11 mouse cellular contexts compared by ENCODE assay signal in genomic region chr5:148548568-148548967, GRCm38 (mm10). TPM values are rescaled to one million over a fixed set of nuclear protein-coding genes. Genes with fewer than 3 reads are reported as not detected.
DNase-seq lines count a peak whose midpoint lies in the region; ATAC-seq lines count a peak whose summit lies in the region.
"Had no signal": no experiment of that assay in that cellular context is flagged by ENCODE, and none has a peak within 500 bp of the region (broad histone marks: within the 10 kb centered on the region; RNA-seq: fewer than 3 reads in every experiment).

No protein-coding gene starts in this region.

- H3K9ac ChIP-seq in embryonic facial prominence, embryonic 13.5 days = no peak overlapping the region
- 0 out of 2 replicates have a peak overlapping the region, but pooled peaks have one; percentile 18 for H3K9ac ChIP-seq in kidney, embryonic 16.5 days (replicated peaks; ENCODE audit: low read length)
- H3K9ac ChIP-seq in kidney, embryonic 14.5 days (ENCODE audit: low read depth, low read length) = no peak overlapping the region
- no peak overlapping the region for H3K9ac ChIP-seq in neural tube, embryonic 12.5 days
- no peak overlapping the region for H3K9ac ChIP-seq in neural tube, embryonic 14.5 days (replicated peaks; ENCODE audit: low read depth, low read length)
- H3K9ac ChIP-seq: embryonic facial prominence, embryonic 12.5 days; midbrain, embryonic 12.5 days had no signal

- no peaks in the 10 kb centered on the region for H3K36me3 ChIP-seq in embryonic facial prominence, embryonic 13.5 days
- H3K36me3 ChIP-seq in embryonic facial prominence, embryonic 10.5 days (replicated peaks) = no peaks in the 10 kb centered on the region
- H3K36me3 ChIP-seq in kidney, embryonic 16.5 days (ENCODE audit: insufficient read depth, low read length) = no peaks in the 10 kb centered on the region
- no peaks in the 10 kb centered on the region for H3K36me3 ChIP-seq in kidney, embryonic 14.5 days (ENCODE audit: control insufficient read depth, insufficient read depth, low read length)
- no peaks in the 10 kb centered on the region for H3K36me3 ChIP-seq in neural tube, embryonic 12.5 days
- H3K36me3 ChIP-seq in neural tube, embryonic 14.5 days (ENCODE audit: control insufficient read depth, insufficient read depth, low read length) = no peaks in the 10 kb centered on the region
- H3K36me3 ChIP-seq: embryonic facial prominence, embryonic 12.5 days; midbrain, embryonic 12.5 days had no signal

- H3K4me1 ChIP-seq in embryonic facial prominence, embryonic 13.5 days = peaks cover 36% of the 10 kb centered on the region
- peaks cover 49% of the 10 kb centered on the region for H3K4me1 ChIP-seq in embryonic facial prominence, embryonic 10.5 days
- H3K4me1 ChIP-seq in kidney, embryonic 16.5 days (ENCODE audit: insufficient read depth, low read length) = peaks cover 31% of the 10 kb centered on the region
- peaks cover 28% of the 10 kb centered on the region for H3K4me1 ChIP-seq in kidney, embryonic 14.5 days (ENCODE audit: control insufficient read depth, insufficient read depth, low read length)
- H3K4me1 ChIP-seq in neural tube, embryonic 12.5 days = peaks cover 35% of the 10 kb centered on the region
- peaks cover 18% of the 10 kb centered on the region; the same call in 1 of the 2 replicates for H3K4me1 ChIP-seq in neural tube, embryonic 14.5 days (ENCODE audit: control insufficient read depth, insufficient read depth, low read length)

- peaks cover under 1% of the 10 kb centered on the region for H3K27me3 ChIP-seq in embryonic facial prominence, embryonic 13.5 days
- peaks cover 2% of the 10 kb centered on the region for H3K27me3 ChIP-seq in embryonic facial prominence, embryonic 10.5 days (replicated peaks; ENCODE audit: low read depth, poor library complexity, severe bottlenecking)
- H3K27me3 ChIP-seq in kidney, embryonic 16.5 days (ENCODE audit: insufficient read depth, low read length) = peaks cover 1% of the 10 kb centered on the region; the same call in 1 of the 2 replicates
- H3K27me3 ChIP-seq in kidney, embryonic 14.5 days (ENCODE audit: control insufficient read depth, insufficient read depth, low read length) = no peaks in the 10 kb centered on the region
- H3K27me3 ChIP-seq in neural tube, embryonic 12.5 days (replicated peaks) = no peaks in the 10 kb centered on the region
- no peaks in the 10 kb centered on the region for H3K27me3 ChIP-seq in neural tube, embryonic 14.5 days (ENCODE audit: control insufficient read depth, insufficient read depth, low read length)

- DNase-seq in embryonic facial prominence, embryonic 10.5 days (ENCODE audit: low spot score) = no peak
- no peak for DNase-seq in neural tube, embryonic 10.5 days (ENCODE audit: extremely low spot score, low spot score)
- DNase-seq in urinary bladder, adult 18-20 months (ENCODE audit: low spot score in 2 of 2) = no peak
- DNase-seq: gastrocnemius, postnatal 14 days had no signal

- 68% methylated on average over 9 of the region's 9 CpGs for WGBS in embryonic facial prominence, embryonic 13.5 days
- WGBS in embryonic facial prominence, embryonic 10.5 days = 75% methylated on average over 9 of the region's 9 CpGs
- WGBS in kidney, embryonic 16.5 days = 64% methylated on average over 9 of the region's 9 CpGs
- 61% methylated on average over 9 of the region's 9 CpGs for WGBS in kidney, embryonic 14.5 days
- WGBS in neural tube, embryonic 12.5 days = 64% methylated on average over 9 of the region's 9 CpGs
- 58% methylated on average over 9 of the region's 9 CpGs for WGBS in neural tube, embryonic 14.5 days

- H3K4me3 ChIP-seq in embryonic facial prominence, embryonic 13.5 days = no peak overlapping the region
- H3K4me3 ChIP-seq in embryonic facial prominence, embryonic 10.5 days = no peak overlapping the region
- no peak overlapping the region for H3K4me3 ChIP-seq in kidney, embryonic 16.5 days (ENCODE audit: low read length)
- no peak overlapping the region for H3K4me3 ChIP-seq in kidney, embryonic 14.5 days (ENCODE audit: low read length)
- no peak overlapping the region for H3K4me3 ChIP-seq in neural tube, embryonic 12.5 days
- H3K4me3 ChIP-seq in neural tube, embryonic 14.5 days (ENCODE audit: low read depth, low read length) = no peak overlapping the region
- H3K4me3 ChIP-seq: midbrain, embryonic 12.5 days had no signal

- no peak for ATAC-seq in embryonic facial prominence, embryonic 13.5 days (ENCODE audit: insufficient number of reproducible peaks, insufficient read depth, low FRiP score, low TSS enrichment, low read depth)
- no peak for ATAC-seq in kidney, embryonic 16.5 days (ENCODE audit: low FRiP score, low TSS enrichment)
- ATAC-seq in kidney, embryonic 14.5 days (ENCODE audit: low FRiP score, low TSS enrichment) = no peak
- no peak for ATAC-seq in neural tube, embryonic 12.5 days (ENCODE audit: low FRiP score, low read depth)
- ATAC-seq in neural tube, embryonic 14.5 days (ENCODE audit: low read depth) = no peak

- no peaks in the 10 kb centered on the region for H3K9me3 ChIP-seq in embryonic facial prominence, embryonic 13.5 days
- no peaks in the 10 kb centered on the region for H3K9me3 ChIP-seq in embryonic facial prominence, embryonic 10.5 days
- no peaks in the 10 kb centered on the region for H3K9me3 ChIP-seq in kidney, embryonic 16.5 days (ENCODE audit: low read length)
- no peaks in the 10 kb centered on the region for H3K9me3 ChIP-seq in kidney, embryonic 14.5 days (ENCODE audit: control insufficient read depth, low read length)
- no peaks in the 10 kb centered on the region for H3K9me3 ChIP-seq in neural tube, embryonic 12.5 days
- no peaks in the 10 kb centered on the region for H3K9me3 ChIP-seq in neural tube, embryonic 14.5 days (ENCODE audit: control insufficient read depth, low read length)
- H3K9me3 ChIP-seq: embryonic facial prominence, embryonic 12.5 days; midbrain, embryonic 12.5 days had no signal

- H3K4me2 ChIP-seq in embryonic facial prominence, embryonic 13.5 days = peak overlapping the region; percentile 12; the same call in 1 of the 2 replicates
- no peak overlapping the region for H3K4me2 ChIP-seq in kidney, embryonic 16.5 days (replicated peaks; ENCODE audit: low read depth, low read length)
- H3K4me2 ChIP-seq in kidney, embryonic 14.5 days (replicated peaks; ENCODE audit: low read depth, low read length) = no peak overlapping the region
- peak overlapping the region; percentile 20 for H3K4me2 ChIP-seq in neural tube, embryonic 12.5 days (replicated peaks)
- peak overlapping the region; percentile 20; the same call in 1 of the 2 replicates for H3K4me2 ChIP-seq in neural tube, embryonic 14.5 days (ENCODE audit: low read depth, low read length)

- H3K27ac ChIP-seq in embryonic facial prominence, embryonic 13.5 days = no peak overlapping the region
- H3K27ac ChIP-seq in embryonic facial prominence, embryonic 10.5 days (replicated peaks) = no peak overlapping the region
- no peak overlapping the region for H3K27ac ChIP-seq in kidney, embryonic 16.5 days (ENCODE audit: low read length)
- no peak overlapping the region for H3K27ac ChIP-seq in kidney, embryonic 14.5 days (ENCODE audit: low read depth, low read length)
- H3K27ac ChIP-seq in neural tube, embryonic 12.5 days = no peak overlapping the region
- H3K27ac ChIP-seq in neural tube, embryonic 14.5 days (ENCODE audit: low read depth, low read length) = no peak overlapping the region
- H3K27ac ChIP-seq: embryonic facial prominence, embryonic 12.5 days; midbrain, embryonic 12.5 days had no signal

RNA-seq across cellular contexts. Expression of gene Ubl3, which starts 4.0 kb away (rescaled TPM):
- polyA plus RNA-seq in embryonic facial prominence, embryonic 13.5 days (2015; fragmentation: Nextera tagmentation; extraction: Ambion mirVana) = 68.2 and 73.0 TPM in 2 replicates
- polyA plus RNA-seq in embryonic facial prominence, embryonic 10.5 days (2016; fragmentation: Nextera tagmentation; extraction: Ambion mirVana) = 55.4 and 56.3 TPM in 2 replicates
- polyA plus RNA-seq in kidney, embryonic 16.5 days (2015; fragmentation: Nextera tagmentation; extraction: Ambion mirVana) = 49.2 and 76.4 TPM in 2 replicates
- 52.4 and 78.2 TPM in 2 replicates for polyA plus RNA-seq in kidney, embryonic 14.5 days (2014; fragmentation: Nextera tagmentation; extraction: Ambion mirVana)
- polyA plus RNA-seq in neural tube, embryonic 12.5 days (2016; fragmentation: Nextera tagmentation; extraction: Ambion mirVana) = 106 TPM in 2 replicates
- polyA plus RNA-seq in neural tube, embryonic 14.5 days (2014; fragmentation: Nextera tagmentation; extraction: Ambion mirVana) = 110 and 112 TPM in 2 replicates

Comparison
In these comparisons a context has a peak if more than half of its experiments do, and no peak if none do; other contexts are left out.
1. H3K4me2 ChIP-seq: peak in embryonic facial prominence, embryonic 13.5 days (single experiment), neural tube, embryonic 12.5 days (single experiment) and neural tube, embryonic 14.5 days (single experiment); none in kidney, embryonic 16.5 days (single experiment) and kidney, embryonic 14.5 days (single experiment).